Mouse (Mus musculus): ENCODE measurements around the gene Ttc21b.

- TF ChIP-seq CTCF (IDR thresholded peaks at IDR 0.05; ENCODE audit: borderline replicate concordance, extremely low read depth, insufficient read depth, insufficient read length) (no peak), POLR2A (IDR thresholded peaks at IDR 0.05; ENCODE audit: borderline replicate concordance, extremely low read depth, insufficient read depth, insufficient read length, poor library complexity, severe bottlenecking) (no peak)
Observed at GRCm38 (mm10) chr2:66187520-66187919, 68.9 kb downstream of the Ttc21b start.
